Mouse (Mus musculus) thymus, adult 2 months (tissue): Measurements from ENCODE around the gene Eml2.

Source experiments
- CTCF ChIP-seq: fragments of 200-500 bp; IDR thresholded peaks from 2 replicates; pipeline ENCODE4 v1.5.1; 2012; ENCODE audit warnings: mild to moderate bottlenecking, control low read depth, low read length, moderate library complexity, borderline replicate concordance; ENCODE audit not compliant: control insufficient read depth, poor library complexity, insufficient read depth; ENCODE audit errors: extremely low read depth
- POLR2A ChIP-seq: fragments of 200-500 bp; IDR thresholded peaks from 2 replicates; pipeline ENCODE4 v1.6.1; 2012; ENCODE audit warnings: mild to moderate bottlenecking, low read length, control low read depth, moderate library complexity; ENCODE audit not compliant: control insufficient read depth, poor library complexity, insufficient read depth; ENCODE audit errors: extremely low read depth

GRCm38 (mm10) chr7:19227883-19228792, 51.9 kb downstream of the Eml2 start, which contains the start of gene Opa3:
- TF ChIP-seq CTCF (0 out of 2 replicates have a peak, but pooled peaks have one; percentile 33), POLR2A (peak; percentile 89)
